Mouse (Mus musculus) central nervous system, embryonic 18 days (tissue): Measurements from ENCODE around the gene Slc10a6. TPM values are rescaled to one million over a fixed set of nuclear protein-coding genes. Genes with fewer than 3 reads are reported as not detected.

Experiments
- polyA plus RNA-seq: library from polyadenylated mRNA; depleted of rRNA; stranded (reverse); fragments of >200 nt; gene quantifications from 2 replicates; pipeline ENCODE4 v1.2.3, GENCODE M21; 2012; rRNA removed

The Slc10a6 gene
- 0.21 and 1.8 TPM in 2 replicates for polyA plus RNA-seq

GRCm38 (mm10) chr5:103629111-103629764 is at the start of gene Slc10a6:
Gene Slc10a6, minus strand, starts transcription at chr5:103629403.

GRCm38 (mm10) chr5:103655346-103656118 is 26.3 kb upstream of the Slc10a6 start, which contains the start of gene 1700016H13Rik:
Gene 1700016H13Rik, minus strand, starts transcription at chr5:103656010.

Other genes starting within 250 kb of the Slc10a6 start
- gene Ptpn13, start 204.2 kb downstream of the Slc10a6 start, polyA plus RNA-seq = 8.6 and 9.8 TPM in 2 replicates
- 0.32 and 0.43 TPM in 2 replicates for gene 1700016H13Rik, start 26.6 kb upstream of the Slc10a6 start, polyA plus RNA-seq
- 1.2 and 1.3 TPM in 2 replicates for gene Aff1, start 63.0 kb upstream of the Slc10a6 start, polyA plus RNA-seq